Mouse (Mus musculus): Measurements from ENCODE around the gene Fzd5.

Gene Fzd5

GRCm38 (mm10) chr1:64733453-64734245 is 3.9 kb downstream of the Fzd5 start:
- no peak for DNase-seq (ENCODE audit: low spot score)

GRCm38 (mm10) chr1:64732637-64733200 is 4.8 kb downstream of the Fzd5 start:
- no peak for DNase-seq (ENCODE audit: low spot score)

GRCm38 (mm10) chr1:64732161-64732560 is 5.4 kb downstream of the Fzd5 start:
- DNase-seq (ENCODE audit: low spot score), result no peak

- no peak for DNase-seq (ENCODE audit: low spot score)
Observed at GRCm38 (mm10) chr1:64731341-64732020, 6.1 kb downstream of the Fzd5 start.

- DNase-seq (ENCODE audit: low spot score), result no peak
Observed at GRCm38 (mm10) chr1:64730046-64730445, 7.5 kb downstream of the Fzd5 start.

- DNase-seq (ENCODE audit: low spot score), result no peak
Observed at GRCm38 (mm10) chr1:64721034-64721587, 16.4 kb downstream of the Fzd5 start.

GRCm38 (mm10) chr1:64717504-64717903 is 20.0 kb downstream of the Fzd5 start:
- DNase-seq (ENCODE audit: low spot score), result peak; percentile 20

GRCm38 (mm10) chr1:64716589-64717304 is 20.8 kb downstream of the Fzd5 start:
- no peak for DNase-seq (ENCODE audit: low spot score)

- DNase-seq (ENCODE audit: low spot score), result no peak
Observed at GRCm38 (mm10) chr1:64715458-64715857, 22.1 kb downstream of the Fzd5 start.

GRCm38 (mm10) chr1:64712006-64712760 is 25.4 kb downstream of the Fzd5 start:
- DNase-seq (ENCODE audit: low spot score), result no peak

- DNase-seq (ENCODE audit: low spot score), result no peak
Observed at GRCm38 (mm10) chr1:64709891-64710290, 27.7 kb downstream of the Fzd5 start.

- no peak for DNase-seq (ENCODE audit: low spot score)
Observed at GRCm38 (mm10) chr1:64706610-64707009, 30.9 kb downstream of the Fzd5 start.

GRCm38 (mm10) chr1:64705230-64705629 is 32.3 kb downstream of the Fzd5 start:
- DNase-seq (ENCODE audit: low spot score), result peak; percentile 58

- no peak for DNase-seq (ENCODE audit: low spot score)
Observed at GRCm38 (mm10) chr1:64701780-64702179, 35.8 kb downstream of the Fzd5 start.

- DNase-seq (ENCODE audit: low spot score), result no peak
Observed at GRCm38 (mm10) chr1:64695156-64695555, 42.4 kb downstream of the Fzd5 start.

GRCm38 (mm10) chr1:64691581-64691980 is 46.0 kb downstream of the Fzd5 start:
- DNase-seq (ENCODE audit: low spot score), result no peak

- DNase-seq (ENCODE audit: low spot score), result peak; percentile 40
Observed at GRCm38 (mm10) chr1:64691121-64691551, 46.4 kb downstream of the Fzd5 start.

GRCm38 (mm10) chr1:64690213-64691013 is 47.1 kb downstream of the Fzd5 start, which contains the start of gene Ccnyl1:
Ccnyl1 (plus strand) TSS chr1:64690455.
- peak; percentile 93 for DNase-seq (ENCODE audit: low spot score)

- no peak for DNase-seq (ENCODE audit: low spot score)
Observed at GRCm38 (mm10) chr1:64689561-64690212, 47.9 kb downstream of the Fzd5 start.

GRCm38 (mm10) chr1:64688046-64688445 is 49.5 kb downstream of the Fzd5 start:
- DNase-seq (ENCODE audit: low spot score), result no peak
